15 mouse cellular contexts compared by ENCODE assay signal in the genomic region with DNA sequence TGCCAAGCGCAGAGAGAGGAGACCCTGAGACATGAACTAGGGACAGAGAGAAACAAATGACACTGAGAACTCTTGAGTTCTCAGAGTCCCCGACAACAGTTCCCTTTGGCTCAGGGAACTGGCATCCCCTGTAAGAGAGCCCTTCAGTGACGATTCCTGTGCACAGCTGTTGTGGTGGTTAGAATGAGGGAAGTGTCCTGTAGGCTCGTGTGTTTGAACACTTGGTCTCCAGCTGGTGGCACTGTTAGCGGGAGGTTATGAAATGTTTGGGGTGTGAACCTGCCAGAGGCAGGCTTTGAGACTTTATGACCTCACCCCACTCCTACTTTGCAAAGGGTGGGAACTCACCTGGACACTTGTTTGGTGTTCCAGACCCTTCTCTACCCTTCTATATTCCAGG. TPM values are rescaled to one million over a fixed set of nuclear protein-coding genes. Genes with fewer than 3 reads are reported as not detected.
DNase-seq lines count a peak whose midpoint lies in the region; ATAC-seq and TF ChIP-seq lines count a peak whose summit lies in the region.
"Had no signal": no experiment of that assay in that cellular context is flagged by ENCODE, and none has a peak within 500 bp of the region (broad histone marks: within the 10 kb centered on the region; RNA-seq: fewer than 3 reads in every experiment).

No protein-coding gene starts in this region.

- H3K4me3 ChIP-seq in thymus, adult 2 months (ENCODE audit: control insufficient read depth, insufficient read depth, low read length): no peak overlapping the region
- H3K4me3 ChIP-seq in myocyte: no peak overlapping the region
- H3K4me3 ChIP-seq: embryonic facial prominence, embryonic 13.5 days; kidney, embryonic 15.5 days; liver, embryonic 15.5 days had no signal

- peak; percentile 48 for DNase-seq in CD4-positive, CD25-positive, alpha-beta regulatory T cell, adult 2 months (ENCODE audit: low read depth, low spot score)
- peak; percentile 44 for DNase-seq in thymus, adult 2 months
- DNase-seq in thymus, adult 18-20 months: no peak
- DNase-seq in thymus, postnatal 4 days: peak; percentile 65
- no peak for DNase-seq in frontal cortex, postnatal 14 days (ENCODE audit: low spot score in 2 of 2)
- DNase-seq in spleen, postnatal 4 days (ENCODE audit: low spot score in 2 of 2): no peak
- DNase-seq: cerebellum, adult 9-11 months; heart, postnatal 10 days had no signal

- H3K27ac ChIP-seq in thymus, adult 2 months (ENCODE audit: control insufficient read depth, insufficient read depth, low read length): no peak overlapping the region
- H3K27ac ChIP-seq: embryonic facial prominence, embryonic 13.5 days; hindbrain, postnatal 0 days; kidney, embryonic 15.5 days; liver, embryonic 15.5 days; macrophage had no signal

- H3K27me3 ChIP-seq in thymus, adult 2 months (ENCODE audit: control insufficient read depth, insufficient read depth, low read length): no peaks in the 10 kb centered on the region
- H3K27me3 ChIP-seq in myocyte (ENCODE audit: control insufficient read depth, insufficient read depth, insufficient read length): peaks cover under 1% of the 10 kb centered on the region
- H3K27me3 ChIP-seq: embryonic facial prominence, embryonic 13.5 days; kidney, embryonic 15.5 days; liver, embryonic 15.5 days had no signal

- no peak overlapping the region for H3ac ChIP-seq in myocyte (ENCODE audit: control insufficient read depth, insufficient read length)

- H3K36me3 ChIP-seq in thymus, adult 2 months (ENCODE audit: control insufficient read depth, insufficient read depth, low read length): no peaks in the 10 kb centered on the region
- H3K36me3 ChIP-seq in myocyte (ENCODE audit: control insufficient read depth, insufficient read depth): no peaks in the 10 kb centered on the region
- H3K36me3 ChIP-seq: embryonic facial prominence, embryonic 13.5 days; kidney, embryonic 15.5 days; liver, embryonic 15.5 days had no signal

- H3K4me2 ChIP-seq in myocyte (ENCODE audit: low read depth): no peak overlapping the region
- H3K4me2 ChIP-seq: embryonic facial prominence, embryonic 13.5 days; kidney, embryonic 15.5 days; liver, embryonic 15.5 days had no signal

- H3K4me1 ChIP-seq in thymus, adult 2 months (replicated peaks; ENCODE audit: control insufficient read depth, insufficient read depth, low read length): no peaks in the 10 kb centered on the region; the same call in 1 of the 2 replicates
- H3K4me1 ChIP-seq: embryonic facial prominence, embryonic 13.5 days; kidney, embryonic 15.5 days; liver, embryonic 15.5 days had no signal

- no peak for ATAC-seq in CD4-positive, CD25-positive, alpha-beta regulatory T cell, adult 4 months
- ATAC-seq: hindbrain, postnatal 0 days had no signal

- WGBS in thymus, adult 2 months: 24% methylated on average over 5 of the region's 5 CpGs

- no peak for TF ChIP-seq POLR2A in thymus, adult 2 months (IDR thresholded peaks at IDR 0.05; ENCODE audit: control insufficient read depth, extremely low read depth, insufficient read depth, low read length, poor library complexity)
- no peak for TF ChIP-seq POLR2A in myocyte (IDR thresholded peaks at IDR 0.05; ENCODE audit: insufficient read length, low read depth)

- no peaks in the 10 kb centered on the region for H3K79me2 ChIP-seq in myocyte (ENCODE audit: control insufficient read depth, insufficient read depth)

- TF ChIP-seq CTCF in thymus, adult 2 months (IDR thresholded peaks at IDR 0.05; ENCODE audit: borderline replicate concordance, control insufficient read depth, extremely low read depth, insufficient read depth, low read length, poor library complexity): no peak

TF ChIP-seq in myocyte, 11 proteins besides CTCF, POLR2A, EP300 and RAD21:
- TF ChIP-seq MYOG (IDR thresholded peaks at IDR 0.05; ENCODE audit: control insufficient read depth in 1 of 3, insufficient read depth in 1 of 3, insufficient read length in 2 of 3, low read depth in 2 of 3) (peak in 2 of 3 experiments; percentile 53 to 72), TCF12 (IDR thresholded peaks at IDR 0.05; ENCODE audit: insufficient read depth, poor library complexity, severe bottlenecking) (no peak), MYOD1 (IDR thresholded peaks at IDR 0.05; ENCODE audit: control insufficient read depth in 1 of 3, insufficient read length in 2 of 3, low read depth in 2 of 3) (peak in 2 of 3 experiments; percentile 18 to 46)
TF ChIP-seq in myocyte: peak in this region for 2.

RNA-seq across cellular contexts. Expression of a gene that starts 21.7 kb away (rescaled TPM):
- 1 to 10 TPM; 1.9 to 3.2 TPM for polyA plus RNA-seq in CD4-positive, CD25-positive, alpha-beta regulatory T cell, adult 4 months (2017; shearing (Covaris generic))
- polyA plus RNA-seq in thymus, adult 2 months (2012; rRNA removed): 2.8 and 4.4 TPM in 2 replicates
- 0.52 TPM for polyA plus RNA-seq in myocyte (2012; fragmentation: generic; extraction: Trizol)
- polyA plus RNA-seq: macrophage had no signal

RNA-seq across cellular contexts. Expression of a gene that starts 59.7 kb away (rescaled TPM):
- 10 to 100 TPM; 19.6 to 30.0 TPM for polyA plus RNA-seq in CD4-positive, CD25-positive, alpha-beta regulatory T cell, adult 4 months (2017; shearing (Covaris generic))
- polyA plus RNA-seq in thymus, adult 2 months (2012; rRNA removed): 40.3 and 44.2 TPM in 2 replicates
- polyA plus RNA-seq in myocyte (2012; fragmentation: generic; extraction: Trizol): 12.1 TPM

Comparison
In these comparisons a context has a peak if more than half of its experiments do, and no peak if none do; other contexts are left out.
1. DNase-seq: peak in CD4-positive, CD25-positive, alpha-beta regulatory T cell, adult 2 months (single experiment), thymus, adult 2 months (single experiment) and thymus, postnatal 4 days (single experiment); none in thymus, adult 18-20 months (0 of 2), frontal cortex, postnatal 14 days (0 of 2) and spleen, postnatal 4 days (0 of 2).